Mouse (Mus musculus) cerebellum, adult 9-10 months (tissue): ENCODE data around the gene Tspan5.

ENCODE experiments used
- DNase-seq: peaks from one replicate; pipeline ENCODE4 v3.0.0; 2022

The Tspan5 gene

DNA sequence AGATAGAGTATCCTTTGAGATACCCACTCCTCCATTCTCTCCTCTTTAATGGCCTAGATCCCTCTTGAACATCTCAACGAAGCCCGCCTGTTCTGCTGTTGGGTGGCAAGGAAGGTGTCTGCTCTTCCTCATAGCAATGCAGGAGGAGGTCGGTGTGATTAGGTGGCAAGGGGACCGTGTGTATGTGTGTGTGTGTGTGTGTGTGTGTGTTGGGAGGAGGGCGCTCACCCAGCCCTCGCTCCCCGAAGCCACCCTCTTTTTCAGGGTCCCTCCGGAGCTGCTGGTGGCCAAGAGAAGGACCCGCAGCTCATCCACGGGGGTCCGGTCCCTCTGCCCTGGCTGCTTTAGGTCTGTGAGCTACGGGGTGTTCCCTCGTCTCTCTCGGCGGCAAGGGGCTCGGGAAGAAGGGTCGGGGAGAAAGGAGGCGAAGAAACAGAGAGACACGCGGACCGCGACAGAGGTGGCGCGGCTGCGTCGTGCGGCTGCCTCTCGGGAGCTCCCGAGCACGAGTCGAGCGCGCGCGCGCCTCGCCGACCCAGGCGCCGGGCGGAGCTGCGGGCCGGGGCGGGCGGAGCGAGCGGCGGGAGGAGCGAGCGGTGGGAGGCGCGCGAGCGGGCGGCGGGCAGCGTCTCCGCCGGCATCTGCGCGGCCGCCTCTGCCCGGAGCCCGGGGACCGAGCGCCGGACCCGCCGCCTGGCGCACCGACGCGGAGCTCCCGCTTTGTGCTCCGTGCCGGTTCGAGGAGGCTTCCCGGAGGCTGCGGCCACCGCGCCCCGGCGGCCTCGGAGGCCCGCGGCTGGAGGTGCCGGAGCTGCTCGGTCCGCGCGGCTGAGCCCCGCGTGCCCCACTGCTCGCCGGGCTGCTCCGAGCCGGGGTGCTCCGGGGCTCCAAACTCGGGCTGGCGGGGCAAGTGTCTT lies at the start of gene Tspan5:
Gene Tspan5 (plus strand): TSS at position 547 of the 917 bp plus-strand sequence.
- peak; percentile 74 for DNase-seq

DNA sequence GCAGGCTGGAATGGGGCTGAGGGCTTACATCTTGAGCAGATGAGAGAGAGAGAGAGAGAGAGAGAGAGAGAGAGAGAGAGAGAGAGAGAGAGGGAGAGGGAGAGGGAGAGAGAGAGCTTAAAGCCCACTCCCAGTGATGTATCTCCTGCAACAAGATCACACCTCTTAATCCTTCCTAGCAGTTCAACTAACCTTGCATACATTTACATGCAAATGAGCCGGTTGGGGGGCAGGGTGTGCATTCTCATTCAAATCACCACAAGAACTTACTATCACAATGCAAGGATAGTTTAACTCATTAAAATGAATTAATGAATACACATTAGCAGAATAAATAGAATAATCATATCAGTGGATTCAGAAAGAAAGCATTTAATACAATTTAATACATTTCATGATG lies 49.7 kb upstream of the Tspan5 start:
- DNase-seq = no peak

DNA sequence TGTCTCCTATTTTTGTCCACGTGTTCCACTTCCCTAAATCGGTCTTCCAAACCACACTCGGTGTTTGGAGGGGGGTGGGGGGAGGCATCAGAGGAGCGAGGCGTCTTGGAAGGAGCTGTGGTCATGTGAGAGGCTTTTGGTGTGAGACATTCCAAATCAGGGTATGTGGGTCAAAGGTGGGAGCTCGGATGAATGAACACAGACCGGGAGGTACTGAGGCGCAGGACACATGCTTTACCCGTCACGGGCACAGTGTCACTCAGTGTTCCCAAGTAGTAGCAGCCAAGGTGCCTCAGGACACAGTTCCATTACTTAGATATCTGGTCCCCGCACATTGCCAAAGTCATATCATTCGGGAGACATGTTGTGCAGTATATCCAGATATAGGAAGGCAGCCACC lies 38.6 kb upstream of the Tspan5 start:
- no peak for DNase-seq

DNA sequence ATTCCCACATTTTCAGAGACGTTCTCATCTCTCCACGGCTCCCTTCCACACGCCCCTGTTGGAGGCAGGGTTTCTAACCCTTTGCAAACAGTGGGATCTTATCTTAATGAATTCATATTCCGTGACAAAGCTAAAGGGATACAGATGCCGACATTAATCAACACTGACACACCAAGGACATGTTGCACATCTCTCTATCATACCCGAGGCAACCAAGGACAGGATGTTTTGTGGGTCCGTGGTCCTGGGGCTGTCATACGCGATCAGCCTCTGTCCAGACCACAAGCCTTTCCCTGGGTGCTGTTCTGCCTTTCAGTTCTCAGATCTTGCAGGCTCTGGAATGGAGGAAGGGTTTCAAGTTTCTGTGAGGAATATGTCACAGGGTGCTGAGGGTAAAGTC lies 37.5 kb upstream of the Tspan5 start:
- no peak for DNase-seq

DNA sequence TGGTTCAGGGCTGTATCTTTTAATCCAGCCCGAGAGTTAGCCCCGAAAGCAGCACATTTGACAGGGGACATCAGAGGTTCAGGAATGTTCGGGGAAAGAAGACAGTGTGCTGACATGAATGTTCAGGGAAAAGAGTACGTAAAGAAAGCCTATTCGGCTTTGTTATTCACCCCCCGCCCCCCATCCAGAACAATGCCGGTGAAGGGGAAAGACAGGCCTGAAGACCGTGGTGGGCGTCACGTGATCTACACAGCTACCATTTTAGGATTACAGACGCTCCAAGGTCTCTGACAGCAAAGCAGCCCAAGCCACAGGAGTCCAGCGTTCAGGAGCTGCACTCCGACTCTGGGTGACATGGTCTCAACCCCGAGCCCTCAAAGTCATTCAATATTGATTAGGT lies 36.1 kb upstream of the Tspan5 start:
- no peak for DNase-seq

DNA sequence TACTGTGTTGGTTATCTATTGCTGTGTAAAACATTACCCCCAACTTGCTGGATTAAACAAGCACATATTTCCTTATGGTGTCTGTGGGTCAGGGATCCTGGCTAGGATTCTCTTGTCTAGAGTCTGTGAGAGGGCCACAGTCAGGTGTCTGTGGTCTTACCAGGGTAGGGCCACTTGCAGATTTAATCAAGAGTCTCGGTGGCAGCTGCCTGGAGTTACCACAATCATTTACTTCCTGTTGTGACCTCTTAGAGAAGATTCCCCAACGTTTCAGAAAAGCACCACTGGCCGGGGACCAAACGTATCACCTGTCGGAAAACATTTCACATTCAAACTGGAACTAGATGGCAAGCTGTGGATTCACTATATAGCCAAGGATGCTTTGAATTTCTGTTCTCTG lies 32.8 kb upstream of the Tspan5 start:
- DNase-seq = no peak

DNA sequence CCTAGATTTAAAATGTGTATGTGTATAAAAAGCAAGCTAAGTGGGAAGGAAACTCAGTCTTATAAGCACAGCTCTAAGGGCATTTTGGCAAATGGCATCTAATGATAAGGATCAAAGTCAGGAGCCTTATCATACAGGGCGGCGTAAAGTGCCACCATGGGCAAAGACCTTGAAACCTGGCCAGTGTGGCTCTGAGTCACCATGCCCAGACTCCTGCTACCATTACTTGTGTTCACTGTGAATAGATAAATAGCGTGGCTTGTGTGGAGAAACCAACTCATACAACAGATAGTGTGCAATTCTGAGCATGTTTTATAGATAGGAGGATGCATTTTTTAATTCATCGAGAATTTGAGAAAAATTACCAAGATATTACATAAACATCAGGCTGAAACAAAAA lies 30.0 kb upstream of the Tspan5 start:
- no peak for DNase-seq

DNA sequence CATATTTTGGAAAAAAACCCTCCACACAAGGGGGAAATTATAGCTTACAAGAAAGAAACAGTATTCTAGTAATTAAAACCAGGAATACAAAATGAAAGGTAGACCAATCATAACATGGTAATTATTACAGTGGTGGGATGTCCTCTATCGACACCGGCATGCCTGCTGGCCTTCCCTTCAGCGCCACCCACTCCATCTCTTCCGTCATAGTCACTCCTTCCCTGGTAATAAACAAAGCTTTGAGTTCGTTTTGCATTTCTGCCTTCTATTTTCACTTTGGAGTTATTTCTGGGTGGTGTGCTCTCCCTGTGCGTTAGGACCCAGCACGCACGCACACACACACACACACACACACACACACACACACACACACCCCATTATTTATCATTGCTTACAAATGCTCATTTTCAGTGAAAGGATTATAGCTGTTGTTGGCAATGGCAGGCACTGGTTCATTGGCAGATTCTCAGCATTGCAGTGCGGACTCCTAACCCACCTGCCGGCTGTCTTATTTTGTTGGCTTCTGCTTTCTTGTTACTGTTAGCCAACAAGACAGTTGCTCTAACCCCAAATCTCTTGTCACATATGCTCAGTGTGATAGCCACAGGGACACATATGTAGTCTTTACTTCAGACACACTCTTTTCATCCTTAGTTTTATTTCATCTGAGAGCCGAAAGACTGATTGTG lies 29.4 kb upstream of the Tspan5 start:
- DNase-seq = peak; percentile 66

DNA sequence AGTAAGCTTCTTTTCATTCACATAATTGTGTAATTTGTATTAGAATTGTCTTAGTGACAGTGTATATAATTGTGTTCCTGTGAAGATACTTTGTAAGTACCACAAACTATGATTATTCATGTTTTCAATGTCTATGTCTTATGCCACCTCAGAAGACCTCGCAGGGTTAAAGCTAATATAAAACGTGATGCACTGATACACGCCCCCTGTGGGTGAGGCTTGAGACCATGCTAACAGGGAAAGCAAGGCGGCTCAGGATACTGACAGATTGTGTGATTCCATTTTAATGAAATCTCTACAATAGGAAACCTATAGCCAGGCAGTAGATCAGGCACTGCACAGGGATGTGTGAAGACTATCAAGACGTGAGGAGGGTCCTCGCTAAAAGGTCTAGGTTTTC lies 28.9 kb upstream of the Tspan5 start:
- DNase-seq = peak; percentile 55

DNA sequence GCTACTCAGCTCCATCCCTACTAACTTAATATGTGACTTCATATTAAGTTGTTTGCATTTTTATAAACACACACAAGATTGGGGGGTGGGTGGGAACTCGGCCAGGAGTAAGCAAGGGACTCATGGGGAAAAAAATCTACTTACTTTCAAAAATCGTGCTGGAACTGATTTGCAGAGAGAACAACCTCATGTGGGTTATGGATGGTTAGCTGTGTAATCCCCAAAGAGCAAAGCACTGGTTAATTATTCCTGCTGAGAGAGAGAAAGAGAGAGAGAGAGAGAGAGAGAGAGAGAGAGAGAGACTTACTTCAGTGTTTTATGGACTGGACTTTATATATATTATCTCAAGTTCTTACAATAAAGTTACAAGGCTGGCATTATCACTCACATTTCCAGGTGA lies 27.2 kb upstream of the Tspan5 start:
- no peak for DNase-seq

DNA sequence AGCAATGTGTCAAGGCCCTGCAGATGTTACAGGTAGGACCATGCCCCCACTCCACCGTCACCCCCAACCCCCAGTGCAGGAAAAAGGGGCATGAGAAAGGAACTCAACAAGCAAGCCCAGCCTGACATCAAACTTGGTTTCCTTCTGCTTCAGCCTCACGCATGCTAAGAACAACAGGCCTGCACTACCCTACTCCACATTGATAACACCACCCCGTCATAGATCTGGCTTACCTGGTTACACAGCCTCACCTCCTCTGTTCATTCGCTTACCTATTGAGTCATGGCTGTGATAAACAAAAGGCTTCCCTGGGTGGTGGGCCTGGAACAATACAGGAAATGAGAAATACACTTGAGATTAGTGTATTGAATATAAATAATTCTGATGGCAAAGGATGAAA lies 26.8 kb upstream of the Tspan5 start:
- DNase-seq = no peak

DNA sequence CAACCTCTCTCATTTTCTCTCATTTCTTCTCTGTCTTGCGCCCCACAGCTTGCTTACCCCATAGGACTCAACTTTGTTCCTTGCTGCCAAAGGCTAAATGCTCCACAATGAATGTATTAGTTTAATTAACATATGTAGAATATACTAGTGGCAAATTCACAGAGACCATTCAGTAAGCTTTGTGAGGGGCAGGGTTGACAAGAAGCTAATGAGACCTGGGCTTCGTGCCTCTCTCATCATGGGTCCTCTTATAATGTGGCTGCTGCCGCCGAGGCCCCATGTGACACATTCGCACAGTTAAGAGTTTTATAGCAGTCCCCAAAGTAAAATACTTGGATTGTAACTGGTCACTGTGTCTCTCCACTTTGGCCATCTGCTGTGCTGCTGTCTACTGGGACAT lies 25.0 kb upstream of the Tspan5 start:
- DNase-seq = no peak

DNA sequence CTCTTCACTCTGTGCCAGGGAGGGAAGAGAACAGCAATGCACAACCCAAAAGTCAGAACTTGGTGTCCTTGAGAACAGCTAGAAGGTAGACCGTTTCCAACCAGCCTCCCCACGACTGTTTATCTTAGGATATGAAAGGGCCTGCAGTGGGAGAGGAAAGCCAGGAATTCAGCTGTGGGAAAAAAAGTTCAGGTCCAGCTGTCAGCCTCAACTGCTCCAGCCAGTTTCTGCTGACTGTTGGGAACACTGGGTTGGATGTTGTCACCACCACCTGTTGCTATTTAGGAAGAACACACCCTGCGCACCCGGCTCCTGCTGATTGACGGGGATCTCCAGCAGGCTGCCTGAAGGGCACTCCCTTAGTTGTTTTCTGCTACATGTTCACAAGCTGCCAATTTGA lies 19.8 kb upstream of the Tspan5 start:
- DNase-seq = no peak

DNA sequence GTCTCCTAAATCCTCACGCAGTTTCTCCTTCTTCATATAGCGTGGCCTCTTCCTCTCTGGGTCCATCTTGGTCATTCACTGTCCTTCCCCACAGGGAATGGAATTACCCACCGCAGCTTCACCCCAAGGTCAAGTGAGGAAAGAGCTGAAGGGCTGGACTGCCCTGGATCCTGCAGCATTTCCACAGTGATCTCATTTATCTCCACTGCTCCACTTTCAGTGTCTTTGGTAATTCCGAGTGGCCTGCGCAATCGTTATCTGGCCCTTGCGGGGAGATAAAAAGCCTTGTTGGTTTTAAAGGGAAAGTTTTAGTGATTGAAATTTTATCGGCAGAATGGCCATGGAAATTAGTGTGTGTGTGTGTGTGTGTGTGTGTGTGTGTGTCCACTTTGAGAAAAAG lies 14.4 kb upstream of the Tspan5 start:
- DNase-seq = no peak

DNA sequence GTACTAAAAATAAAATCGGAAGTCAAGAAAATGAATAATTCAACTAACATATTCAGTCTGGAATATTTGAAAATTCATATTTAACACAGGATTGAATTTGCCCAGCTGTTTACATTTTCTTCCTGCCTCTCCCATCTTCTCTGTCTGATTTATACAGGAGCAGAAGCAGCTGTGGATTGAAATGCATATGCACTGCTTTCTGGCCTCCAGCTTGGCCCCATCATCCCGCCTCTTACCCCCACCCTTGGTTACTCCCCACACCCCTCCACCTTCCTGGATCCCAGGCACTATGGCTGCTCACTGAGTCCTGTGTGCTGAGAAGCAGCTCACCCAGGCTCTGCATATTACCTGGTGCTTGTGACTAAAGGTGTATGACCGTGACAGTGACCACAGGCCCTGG lies 13.2 kb upstream of the Tspan5 start:
- DNase-seq = no peak

DNA sequence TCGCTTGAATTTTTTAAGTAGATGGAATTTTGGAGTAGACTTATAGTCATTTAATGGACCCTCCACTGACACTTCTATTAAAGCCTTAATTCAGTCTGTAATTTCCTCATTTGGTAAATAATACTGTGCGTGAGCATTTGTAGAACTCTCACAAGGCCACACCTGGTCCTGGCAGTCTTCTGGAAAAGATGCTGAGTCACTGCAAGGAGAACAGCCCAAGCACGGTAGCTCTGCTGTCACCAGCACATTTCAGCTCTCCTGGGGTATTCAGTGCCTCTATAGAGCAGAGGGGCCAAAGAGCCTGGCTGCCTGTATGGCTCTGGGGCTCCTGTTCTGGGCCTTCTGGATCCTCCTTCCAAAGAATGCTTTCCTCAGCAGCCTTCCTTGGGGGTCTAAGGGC lies 11.2 kb upstream of the Tspan5 start:
- DNase-seq = no peak

DNA sequence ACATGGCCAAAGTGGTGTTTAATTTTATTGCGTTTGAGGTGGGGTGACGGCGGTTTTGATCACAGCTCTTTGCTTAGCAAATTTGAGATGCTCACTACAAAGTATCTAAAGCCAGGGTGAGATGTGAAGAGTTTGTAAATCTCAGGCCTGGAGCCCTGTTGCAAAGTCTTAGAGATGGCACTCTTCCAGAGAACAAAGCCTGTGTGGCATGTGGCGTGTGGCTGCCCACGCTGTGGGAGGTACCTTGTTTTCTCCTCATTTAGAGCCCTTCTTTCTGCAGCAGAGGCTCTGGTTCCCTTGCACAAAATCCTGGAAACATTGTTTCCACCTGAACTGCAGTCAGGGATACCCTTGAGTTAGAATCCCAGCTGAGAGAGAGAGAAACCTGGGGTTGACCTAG lies 6.2 kb upstream of the Tspan5 start:
- DNase-seq = no peak

DNA sequence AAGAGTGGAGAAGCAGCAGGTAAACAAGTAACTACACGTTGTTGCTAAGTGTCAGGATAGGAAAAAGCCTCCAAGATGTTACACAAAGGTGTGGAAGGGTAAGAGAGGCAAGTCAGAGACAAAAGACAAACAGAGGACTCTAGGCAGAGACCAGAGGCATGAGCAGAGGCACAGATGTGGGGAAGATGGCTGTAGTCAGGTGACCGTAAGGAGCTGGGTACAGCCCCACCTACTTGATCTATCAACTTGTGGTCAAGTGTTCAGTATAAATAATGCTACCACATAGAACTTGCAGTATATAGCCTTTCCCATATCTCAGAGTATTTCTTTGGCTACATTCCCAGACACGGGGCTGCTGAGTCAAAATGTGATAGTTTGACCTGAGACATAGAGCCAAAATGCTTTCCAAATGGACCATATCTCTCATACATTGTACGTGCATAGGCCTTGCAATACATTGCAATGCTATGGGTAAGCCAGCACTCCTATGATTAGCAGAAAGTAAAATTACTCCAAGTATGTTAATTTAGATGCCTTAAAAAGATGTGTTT lies 2.8 kb upstream of the Tspan5 start:
- DNase-seq = peak; percentile 9

DNA sequence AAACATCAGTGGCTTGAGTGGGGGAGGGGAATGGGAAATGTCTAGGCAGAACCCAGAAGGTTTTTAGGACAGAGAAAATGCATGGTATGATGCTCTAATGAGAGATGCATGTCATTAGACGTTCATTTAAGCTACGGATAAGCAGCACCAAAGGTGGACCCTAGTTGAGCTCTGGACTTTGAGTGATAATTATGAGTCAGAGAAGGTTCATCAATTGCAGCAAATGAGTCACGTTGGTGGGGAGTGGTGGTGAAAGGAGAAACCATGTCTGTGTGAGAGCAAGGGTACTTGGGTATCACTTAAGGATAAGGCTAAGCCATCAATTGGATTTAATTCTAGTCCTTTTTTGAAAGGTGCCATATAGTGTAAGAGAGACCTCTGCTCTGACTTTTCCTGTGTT lies 1.7 kb upstream of the Tspan5 start:
- DNase-seq = peak; percentile 24

DNA sequence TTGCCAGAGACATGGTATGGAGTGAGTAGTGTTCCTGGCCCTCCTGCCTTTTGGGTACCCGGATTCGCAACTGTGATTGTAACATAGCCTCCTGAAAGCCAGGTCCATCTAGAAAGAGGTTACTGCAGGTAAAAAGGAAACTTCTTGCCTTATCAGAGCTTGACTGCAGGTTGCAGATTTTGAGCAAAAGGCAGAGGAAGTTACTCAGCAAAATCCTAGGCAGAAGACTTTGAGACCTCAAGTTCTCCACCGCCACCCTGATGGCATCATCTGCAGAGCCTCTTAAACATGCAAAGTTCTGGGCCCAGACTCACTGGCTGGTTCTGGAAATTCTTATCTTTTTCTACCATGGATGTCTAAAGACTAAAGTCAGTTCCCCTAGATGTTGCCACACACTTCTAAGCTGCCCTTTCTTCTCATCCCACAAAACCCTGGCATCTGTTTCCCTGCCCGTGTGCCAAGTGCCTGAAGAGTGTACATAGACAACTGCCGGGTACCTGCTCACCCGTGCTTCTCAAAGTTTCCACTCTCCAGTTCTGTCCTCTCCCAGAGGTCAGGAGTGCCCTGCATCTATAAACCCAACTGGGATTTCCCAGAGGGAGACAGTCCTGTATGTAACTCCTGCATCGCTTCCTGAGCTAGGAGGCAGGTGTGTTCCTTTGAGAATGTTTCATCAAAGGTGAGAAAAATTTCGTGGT lies 1.0 kb upstream of the Tspan5 start:
- DNase-seq = peak; percentile 48

DNA sequence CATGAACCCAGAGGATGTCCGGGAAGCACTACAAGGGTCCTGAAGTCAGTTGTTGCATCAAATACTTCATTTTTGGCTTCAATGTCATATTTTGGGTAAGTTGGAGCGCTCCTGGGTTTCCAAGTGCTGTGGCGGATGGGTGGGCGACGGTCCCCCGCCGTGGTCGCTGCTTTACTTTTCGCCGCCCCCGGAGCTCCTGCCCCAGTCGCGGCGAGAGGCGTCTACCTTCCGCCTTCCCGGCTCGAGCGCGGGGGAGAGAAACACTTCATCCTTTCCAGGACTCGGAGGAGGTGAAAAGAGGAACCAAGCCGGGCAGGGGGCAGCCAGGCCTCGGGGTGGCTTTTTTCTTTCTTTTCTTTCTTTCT lies 553 bp downstream of the Tspan5 start:
- DNase-seq = peak; percentile 67

DNA sequence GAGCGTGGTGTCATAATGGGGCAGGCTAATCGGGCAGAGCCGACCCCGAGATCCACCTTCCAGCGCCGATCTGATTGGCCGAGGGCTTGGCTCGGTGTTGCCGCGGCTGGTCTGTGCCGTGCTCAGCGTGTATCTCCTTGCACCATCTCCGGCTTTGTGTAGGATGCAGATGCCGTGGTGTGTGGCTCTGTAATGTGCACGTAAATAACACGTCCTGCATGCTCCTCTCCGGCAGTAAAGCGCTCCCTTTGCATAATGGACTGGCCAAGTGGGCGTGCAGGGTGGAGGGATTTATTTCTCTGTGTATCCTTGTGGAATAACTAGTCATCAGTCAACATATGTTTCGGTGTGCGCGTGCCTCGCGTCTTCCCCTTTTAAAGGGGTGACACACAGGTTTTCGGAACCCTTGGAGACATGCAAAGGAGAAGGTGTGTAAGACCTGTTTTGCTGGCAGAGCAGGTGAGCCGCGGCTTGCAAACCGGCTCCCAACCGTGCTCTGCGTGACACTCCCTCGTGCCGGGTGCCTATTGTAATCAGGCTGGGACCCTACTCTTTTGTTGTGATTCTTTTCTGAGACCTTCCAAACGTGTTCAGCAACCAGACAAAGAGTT lies 1.2 kb downstream of the Tspan5 start:
- peak; percentile 87 for DNase-seq
